Mouse (Mus musculus): ENCODE data around the gene Mta3.

- TF ChIP-seq CTCF (IDR thresholded peaks at IDR 0.05; ENCODE audit: low read depth) (no peak), EP300 (optimal IDR thresholded peaks at IDR 0.05) (no peak)
Observed at GRCm38 (mm10) chr17:83865366-83865765, 159.4 kb downstream of the Mta3 start.

All from stomach, postnatal 0 days (tissue).